Mouse (Mus musculus): ENCODE measurements at regions not wholly inside any gene's neighbourhood (a gene's known extent, or its start where the extent isn't known, plus 50 kb on each side); places are given as distances from the start of the nearest gene placed in this dataset.
A peak's percentile ranks its signal among the peaks of the same experiment; 100 is the strongest.

- Histone ChIP-seq H3K27ac (ENCODE audit: insufficient read depth, low read depth, low read length) (no peak overlapping the region), H3K4me1 (ENCODE audit: control insufficient read depth, insufficient read depth, low read length) (no peaks in the 10 kb centered on the region), H3K36me3 (ENCODE audit: control insufficient read depth, insufficient read depth, low read length) (no peaks in the 10 kb centered on the region), H3K27me3 (replicated peaks; ENCODE audit: control insufficient read depth, insufficient read depth, low read length) (no peaks in the 10 kb centered on the region; the same call in 1 of the 2 replicates), H3K4me3 (ENCODE audit: insufficient read depth, low read depth, low read length) (no peak overlapping the region)
- 75% methylated on average over 6 of the region's 6 CpGs for WGBS
- DNase-seq, result no peak
- no peak for TF ChIP-seq POLR2A (IDR thresholded peaks at IDR 0.05; ENCODE audit: low read depth, low read length)
- TF ChIP-seq CTCF (conservative IDR thresholded peaks at IDR 0.05; ENCODE audit: insufficient read depth, insufficient read length, low read depth, low read length), result no peak
Observed at GRCm38 (mm10) chr9:51379589-51379988, 50.9 kb upstream of the 1810046K07Rik start.

GRCm38 (mm10) chr9:51393921-51394320, 65.2 kb upstream of the 1810046K07Rik start:
- DNase-seq, result no peak
- H3K27me3 ChIP-seq (replicated peaks; ENCODE audit: control insufficient read depth, insufficient read depth, low read length), result no peaks in the 10 kb centered on the region
- no peak overlapping the region for H3K27ac ChIP-seq (ENCODE audit: insufficient read depth, low read depth, low read length)
- 81% methylated on average over 2 of the region's 2 CpGs for WGBS
- no peak overlapping the region for H3K4me3 ChIP-seq (ENCODE audit: insufficient read depth, low read depth, low read length)
- no peak for TF ChIP-seq POLR2A (IDR thresholded peaks at IDR 0.05; ENCODE audit: low read depth, low read length)
- no peak for TF ChIP-seq CTCF (conservative IDR thresholded peaks at IDR 0.05; ENCODE audit: insufficient read depth, insufficient read length, low read depth, low read length)
- H3K36me3 ChIP-seq (ENCODE audit: control insufficient read depth, insufficient read depth, low read length), result no peaks in the 10 kb centered on the region
- H3K4me1 ChIP-seq (ENCODE audit: control insufficient read depth, insufficient read depth, low read length), result 0 out of 2 replicates have a peak, but pooled peaks cover 2% of the 10 kb centered on the region

- DNase-seq, result peak; percentile 43
- H3K4me1 ChIP-seq (ENCODE audit: control insufficient read depth, insufficient read depth, low read length), result 0 out of 2 replicates have a peak, but pooled peaks cover 2% of the 10 kb centered on the region
- WGBS, result 54% methylated on average over 9 of the region's 9 CpGs
- TF ChIP-seq POLR2A (IDR thresholded peaks at IDR 0.05; ENCODE audit: low read depth, low read length) (no peak), CTCF (conservative IDR thresholded peaks at IDR 0.05; ENCODE audit: insufficient read depth, insufficient read length, low read depth, low read length) (no peak)
- H3K4me3 ChIP-seq (ENCODE audit: insufficient read depth, low read depth, low read length), result no peak overlapping the region
- no peak overlapping the region for H3K27ac ChIP-seq (ENCODE audit: insufficient read depth, low read depth, low read length)
- no peaks in the 10 kb centered on the region for H3K36me3 ChIP-seq (ENCODE audit: control insufficient read depth, insufficient read depth, low read length)
- H3K27me3 ChIP-seq (replicated peaks; ENCODE audit: control insufficient read depth, insufficient read depth, low read length), result no peaks in the 10 kb centered on the region
Observed at GRCm38 (mm10) chr9:51394372-51394771, 65.7 kb upstream of the 1810046K07Rik start.

GRCm38 (mm10) chr9:51396801-51397200, 68.1 kb upstream of the 1810046K07Rik start:
- no peak for DNase-seq
- WGBS, result 93% methylated on average over 3 of the region's 3 CpGs
- H3K4me3 ChIP-seq (ENCODE audit: insufficient read depth, low read depth, low read length), result no peak overlapping the region
- no peaks in the 10 kb centered on the region for H3K27me3 ChIP-seq (replicated peaks; ENCODE audit: control insufficient read depth, insufficient read depth, low read length)
- no peak overlapping the region for H3K27ac ChIP-seq (ENCODE audit: insufficient read depth, low read depth, low read length)
- no peaks in the 10 kb centered on the region for H3K36me3 ChIP-seq (ENCODE audit: control insufficient read depth, insufficient read depth, low read length)
- H3K4me1 ChIP-seq (ENCODE audit: control insufficient read depth, insufficient read depth, low read length), result 0 out of 2 replicates have a peak, but pooled peaks cover 2% of the 10 kb centered on the region
- TF ChIP-seq POLR2A (IDR thresholded peaks at IDR 0.05; ENCODE audit: low read depth, low read length), result no peak
- no peak for TF ChIP-seq CTCF (conservative IDR thresholded peaks at IDR 0.05; ENCODE audit: insufficient read depth, insufficient read length, low read depth, low read length)

- no peak overlapping the region for H3K27ac ChIP-seq (ENCODE audit: insufficient read depth, low read depth, low read length)
- 0 out of 2 replicates have a peak, but pooled peaks cover 2% of the 10 kb centered on the region for H3K4me1 ChIP-seq (ENCODE audit: control insufficient read depth, insufficient read depth, low read length)
- no peak overlapping the region for H3K4me3 ChIP-seq (ENCODE audit: insufficient read depth, low read depth, low read length)
- no peak for TF ChIP-seq CTCF (conservative IDR thresholded peaks at IDR 0.05; ENCODE audit: insufficient read depth, insufficient read length, low read depth, low read length)
- TF ChIP-seq POLR2A (IDR thresholded peaks at IDR 0.05; ENCODE audit: low read depth, low read length), result no peak
- H3K27me3 ChIP-seq (replicated peaks; ENCODE audit: control insufficient read depth, insufficient read depth, low read length), result no peaks in the 10 kb centered on the region
- 11% methylated on average over 1 of the region's 1 CpGs for WGBS
- peak; percentile 8 for DNase-seq
- no peaks in the 10 kb centered on the region for H3K36me3 ChIP-seq (ENCODE audit: control insufficient read depth, insufficient read depth, low read length)
Observed at GRCm38 (mm10) chr9:51397589-51398220, 69.0 kb upstream of the 1810046K07Rik start.

GRCm38 (mm10) chr9:51398886-51399285, 70.2 kb upstream of the 1810046K07Rik start:
- no peak for TF ChIP-seq POLR2A (IDR thresholded peaks at IDR 0.05; ENCODE audit: low read depth, low read length)
- no peak for TF ChIP-seq CTCF (conservative IDR thresholded peaks at IDR 0.05; ENCODE audit: insufficient read depth, insufficient read length, low read depth, low read length)
- Histone ChIP-seq H3K36me3 (ENCODE audit: control insufficient read depth, insufficient read depth, low read length) (no peaks in the 10 kb centered on the region), H3K27ac (ENCODE audit: insufficient read depth, low read depth, low read length) (no peak overlapping the region), H3K27me3 (replicated peaks; ENCODE audit: control insufficient read depth, insufficient read depth, low read length) (no peaks in the 10 kb centered on the region), H3K4me3 (ENCODE audit: insufficient read depth, low read depth, low read length) (no peak overlapping the region), H3K4me1 (ENCODE audit: control insufficient read depth, insufficient read depth, low read length) (0 out of 2 replicates have a peak, but pooled peaks cover 2% of the 10 kb centered on the region)
- DNase-seq, result no peak
- 87% methylated on average over 4 of the region's 4 CpGs for WGBS

- DNase-seq, result peak; percentile 3
- TF ChIP-seq POLR2A (IDR thresholded peaks at IDR 0.05; ENCODE audit: low read depth, low read length) (no peak), CTCF (conservative IDR thresholded peaks at IDR 0.05; ENCODE audit: insufficient read depth, insufficient read length, low read depth, low read length) (no peak)
- Histone ChIP-seq H3K27ac (ENCODE audit: insufficient read depth, low read depth, low read length) (no peak overlapping the region), H3K4me3 (ENCODE audit: insufficient read depth, low read depth, low read length) (no peak overlapping the region), H3K27me3 (replicated peaks; ENCODE audit: control insufficient read depth, insufficient read depth, low read length) (no peaks in the 10 kb centered on the region), H3K36me3 (ENCODE audit: control insufficient read depth, insufficient read depth, low read length) (no peaks in the 10 kb centered on the region), H3K4me1 (ENCODE audit: control insufficient read depth, insufficient read depth, low read length) (0 out of 2 replicates have a peak, but pooled peaks cover 2% of the 10 kb centered on the region)
- WGBS, result 16% methylated on average over 4 of the region's 4 CpGs
Observed at GRCm38 (mm10) chr9:51399356-51399755, 70.6 kb upstream of the 1810046K07Rik start.
